Mouse (Mus musculus) frontal cortex, postnatal 36 days (tissue): ENCODE results near the gene Ufsp1.

Experiments
- DNase-seq, 2 experiments: peaks; one replicate each; pipeline ENCODE4 v3.0.0; 2022; ENCODE audit warnings: low spot score in 2 of 2

The Ufsp1 gene

DNA sequence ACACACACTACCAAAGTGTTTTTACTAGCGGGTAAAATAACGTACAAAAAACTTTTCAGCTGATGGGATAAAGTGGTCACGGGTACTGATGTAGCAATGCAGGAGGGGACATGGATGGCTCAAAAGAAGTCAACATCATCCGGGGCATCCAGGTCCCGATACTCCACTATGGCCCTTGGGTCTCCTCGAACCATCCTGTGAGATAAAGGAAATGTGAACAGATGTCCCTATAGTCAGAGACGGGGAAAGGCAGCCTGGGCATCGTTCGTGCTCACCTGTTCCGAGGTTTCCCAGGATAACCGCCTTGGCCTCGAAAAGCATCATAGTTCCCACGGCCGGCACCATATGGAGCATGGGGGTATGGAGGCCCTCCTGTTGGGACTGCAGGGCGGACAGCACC, 1.3 kb downstream of the Ufsp1 start:
- no peak for DNase-seq

DNA sequence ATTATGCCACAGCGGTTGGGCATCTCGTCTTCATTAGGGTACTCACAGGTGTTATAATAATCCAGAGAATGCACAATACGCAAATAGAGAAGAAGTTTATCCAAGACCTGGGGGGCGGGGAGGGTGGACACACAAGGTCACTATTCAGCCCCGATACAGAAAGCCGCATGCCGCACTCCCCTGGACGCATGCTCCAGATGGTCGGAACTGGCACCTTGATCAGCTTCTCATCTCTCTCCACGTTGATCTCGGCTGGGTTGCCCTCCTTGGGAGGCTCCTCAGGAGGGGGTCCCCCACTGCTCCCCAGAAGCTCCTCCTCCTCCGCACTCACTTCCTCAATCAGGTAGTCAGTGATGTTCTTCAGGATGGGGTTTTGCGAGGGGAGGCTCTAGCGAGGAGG, 2.7 kb downstream of the Ufsp1 start:
- DNase-seq: no peak

DNA sequence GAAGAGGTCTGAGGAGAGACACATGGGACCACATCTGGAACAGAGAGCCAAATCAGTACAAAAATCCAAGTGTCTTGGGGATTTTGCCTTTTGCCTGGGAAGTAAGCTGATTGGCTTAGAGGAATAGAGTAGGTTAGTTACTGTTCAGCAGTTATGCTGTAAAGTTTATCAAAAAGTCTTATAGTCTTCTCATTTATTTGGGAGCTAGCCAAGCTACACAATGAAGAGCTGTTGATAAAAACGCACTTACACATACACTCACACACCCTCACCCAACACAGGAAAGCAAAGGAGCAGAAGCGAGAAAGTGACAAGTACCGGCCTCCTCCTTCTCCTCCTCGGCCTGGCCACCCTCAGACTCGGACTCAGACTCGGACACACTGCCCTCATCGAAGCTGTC, 4.8 kb downstream of the Ufsp1 start:
- DNase-seq: no peak

DNA sequence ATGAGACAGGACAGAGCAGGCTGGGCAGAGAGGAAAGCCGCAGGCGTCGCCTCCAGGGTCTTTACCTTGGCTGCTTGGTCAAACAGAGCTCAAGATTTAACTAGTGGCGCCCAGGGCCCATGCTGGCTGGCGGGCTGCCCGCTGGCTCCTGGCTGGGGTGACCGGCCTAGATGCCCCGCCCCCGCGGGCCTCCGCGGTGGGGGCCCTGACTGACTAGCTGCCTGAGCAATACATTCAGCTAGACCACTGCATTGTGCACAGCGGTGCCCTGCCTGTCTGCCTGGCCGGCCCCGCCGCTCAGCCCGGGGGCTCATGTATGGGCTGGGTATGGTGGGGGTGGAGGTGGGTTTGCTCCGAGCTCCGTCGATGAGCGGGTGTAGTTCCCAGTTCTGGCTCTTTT, 6.8 kb downstream of the Ufsp1 start:
- no peak for DNase-seq

DNA sequence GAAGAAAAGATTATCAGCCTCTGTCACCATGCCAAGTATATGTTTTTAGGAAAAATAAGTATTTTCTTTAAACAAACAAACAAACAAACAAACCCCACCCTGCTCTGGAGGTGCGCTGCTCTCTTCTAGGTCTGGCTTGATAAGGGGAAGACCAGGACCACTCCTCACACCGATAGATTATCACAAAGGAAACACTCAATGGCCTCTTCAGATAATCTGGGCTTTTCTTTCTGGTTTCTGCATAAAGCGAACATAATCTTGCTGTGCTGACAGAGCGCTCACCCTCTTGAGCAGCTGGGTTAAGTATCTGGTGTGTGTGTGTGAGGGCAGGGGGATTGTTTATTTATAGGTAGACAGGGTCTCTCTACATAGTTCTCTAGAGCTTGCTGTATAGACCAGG, 9.2 kb downstream of the Ufsp1 start:
- DNase-seq: no peak

DNA sequence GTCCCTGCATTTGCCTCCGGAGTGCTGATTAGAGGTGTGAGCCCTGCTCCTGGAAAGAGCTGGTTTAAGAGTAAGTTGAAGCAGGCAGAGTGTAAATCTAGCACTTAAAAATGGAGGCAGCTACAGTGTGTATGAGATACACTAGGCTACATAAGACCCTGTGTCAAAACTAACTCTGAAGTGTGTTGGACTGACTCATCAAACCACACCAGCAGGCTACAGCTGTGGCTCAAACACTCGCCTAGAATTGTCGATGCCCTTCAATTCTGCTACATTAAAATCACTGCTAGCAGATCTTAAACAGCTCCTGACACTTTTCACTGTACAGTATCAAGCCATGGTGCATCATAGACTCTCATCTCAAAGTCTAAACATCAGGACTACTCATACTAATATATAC, 9.7 kb downstream of the Ufsp1 start:
- DNase-seq: no peak

DNA sequence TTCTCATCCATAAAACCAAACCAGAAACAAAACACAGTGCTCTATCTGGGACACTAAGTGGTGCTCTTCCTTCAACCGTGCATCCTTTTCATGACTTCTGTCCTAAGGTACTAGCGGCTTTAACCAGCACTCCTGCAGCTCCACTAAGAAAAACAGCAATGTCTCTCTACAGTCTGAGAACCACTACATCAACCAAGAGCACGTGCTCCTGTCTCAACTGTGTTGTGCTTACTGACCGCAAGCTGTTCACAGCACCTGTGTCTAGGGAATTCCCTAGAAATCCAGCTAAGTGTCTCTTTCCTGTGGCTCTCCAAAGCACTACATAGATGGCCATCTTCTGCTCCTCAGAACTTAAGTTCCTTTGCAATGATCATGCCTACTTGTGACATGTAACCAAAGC, 10.4 kb downstream of the Ufsp1 start:
- no peak for DNase-seq

DNA sequence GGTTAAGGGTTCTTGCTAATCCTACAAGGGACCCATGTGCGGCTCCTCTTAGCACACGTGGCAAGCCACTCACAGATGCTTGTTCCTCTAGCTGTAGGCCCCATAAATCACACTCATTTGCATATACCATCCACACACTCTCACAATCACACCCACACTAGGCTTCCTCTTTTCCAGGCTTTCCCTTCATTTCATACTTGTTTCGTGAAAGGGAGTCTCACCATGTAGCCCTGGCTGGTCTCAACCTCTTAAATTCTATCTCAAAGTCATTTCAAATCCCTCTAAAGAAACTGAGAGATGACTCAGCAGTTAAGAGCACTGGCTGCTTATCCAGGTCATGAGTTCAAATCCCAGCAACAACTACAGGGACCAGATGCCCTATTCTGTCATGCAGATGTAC, 11.4 kb downstream of the Ufsp1 start:
- DNase-seq: peak in 1 of 2 experiments; percentile 45

DNA sequence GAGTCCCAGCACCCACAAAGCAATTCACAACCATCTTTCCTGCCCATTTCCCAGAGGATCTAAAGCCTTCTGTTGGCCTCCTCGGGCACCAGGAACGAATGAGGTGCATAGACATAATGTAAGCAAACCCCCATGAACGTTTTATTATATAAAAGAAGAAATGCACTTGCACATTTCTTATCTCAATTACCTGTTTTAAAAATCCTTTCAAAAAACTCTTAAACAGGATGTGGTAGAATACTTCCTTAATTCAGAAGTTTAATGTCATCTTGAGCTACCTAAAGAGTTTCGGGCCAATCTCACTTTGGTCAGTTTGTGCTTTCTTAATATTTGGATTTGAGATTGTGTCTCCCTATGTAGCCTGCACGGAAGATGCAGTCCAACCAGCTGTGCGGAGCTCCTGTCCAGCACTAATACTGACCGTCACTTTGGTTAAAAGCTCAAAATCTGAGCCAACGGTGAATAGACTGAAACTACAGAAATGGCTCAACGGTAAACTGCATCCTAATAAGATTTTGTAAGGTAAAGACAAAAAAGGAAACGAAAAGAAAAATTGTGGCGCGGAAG, 12.1 kb downstream of the Ufsp1 start:
- no peak for DNase-seq

DNA sequence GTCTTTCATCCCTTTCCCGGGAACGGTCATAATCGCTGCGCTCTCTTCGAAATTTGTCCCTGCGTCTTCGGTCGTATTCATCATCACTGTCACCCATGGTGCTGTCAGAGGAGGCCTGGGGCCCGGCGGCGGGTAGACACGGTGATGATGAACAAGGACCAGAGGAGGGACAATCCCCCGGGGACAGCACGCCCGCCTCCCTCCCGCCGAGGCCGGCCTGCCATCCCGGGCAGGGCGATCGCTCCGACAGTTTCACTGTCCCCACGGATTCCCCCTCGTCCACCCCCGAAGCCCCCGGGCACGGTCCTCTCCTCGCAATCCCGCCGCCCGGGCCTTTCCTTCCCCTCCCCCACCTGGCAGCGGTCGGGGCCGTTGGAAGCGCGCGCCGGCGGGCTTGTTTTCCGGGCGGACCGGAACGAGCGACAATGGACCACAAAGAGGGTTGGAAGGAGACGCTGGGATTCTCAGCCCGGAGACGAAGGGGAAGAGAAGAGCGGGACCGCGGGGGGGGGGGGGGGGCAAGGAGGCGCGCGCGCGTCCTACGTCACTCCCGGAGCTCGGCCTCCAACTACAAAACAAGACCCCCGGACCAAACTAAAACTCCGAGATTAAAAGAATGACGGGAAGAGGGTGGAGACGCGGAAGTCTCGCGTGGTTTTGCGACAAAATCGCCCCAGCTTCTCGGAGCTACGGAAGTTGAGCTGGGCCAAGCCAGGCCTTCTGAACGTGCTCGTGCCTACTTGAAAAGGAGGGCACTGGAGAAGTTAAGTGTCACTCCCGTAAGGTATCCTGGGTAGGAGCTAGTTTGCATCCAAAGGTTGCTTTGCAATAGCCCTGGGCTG, 12.9 kb downstream of the Ufsp1 start, which contains the start of gene Srrt:
Srrt (minus strand) TSS at position 604 of the 842 bp plus-strand sequence.
- peak; percentile 91 to 94 for DNase-seq

DNA sequence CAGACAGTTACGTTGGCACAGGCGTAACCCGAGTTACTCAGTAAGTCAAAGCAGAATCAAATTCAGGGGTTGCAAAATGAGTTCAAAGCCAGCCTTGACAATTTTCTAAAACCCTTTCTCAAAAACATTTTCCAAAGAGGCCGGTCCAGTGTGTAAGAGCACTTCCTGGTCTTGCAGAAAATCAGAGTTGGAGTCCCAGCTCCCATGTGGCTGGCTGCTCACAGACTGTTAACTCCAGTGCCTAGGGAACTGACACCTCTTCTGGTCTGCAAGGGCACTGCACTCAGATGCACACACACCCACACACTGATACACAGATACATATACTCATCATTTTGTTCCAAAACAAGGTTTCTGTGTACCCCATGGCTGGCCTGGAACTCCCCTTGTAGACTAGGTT, 13.9 kb downstream of the Ufsp1 start:
- DNase-seq: no peak

DNA sequence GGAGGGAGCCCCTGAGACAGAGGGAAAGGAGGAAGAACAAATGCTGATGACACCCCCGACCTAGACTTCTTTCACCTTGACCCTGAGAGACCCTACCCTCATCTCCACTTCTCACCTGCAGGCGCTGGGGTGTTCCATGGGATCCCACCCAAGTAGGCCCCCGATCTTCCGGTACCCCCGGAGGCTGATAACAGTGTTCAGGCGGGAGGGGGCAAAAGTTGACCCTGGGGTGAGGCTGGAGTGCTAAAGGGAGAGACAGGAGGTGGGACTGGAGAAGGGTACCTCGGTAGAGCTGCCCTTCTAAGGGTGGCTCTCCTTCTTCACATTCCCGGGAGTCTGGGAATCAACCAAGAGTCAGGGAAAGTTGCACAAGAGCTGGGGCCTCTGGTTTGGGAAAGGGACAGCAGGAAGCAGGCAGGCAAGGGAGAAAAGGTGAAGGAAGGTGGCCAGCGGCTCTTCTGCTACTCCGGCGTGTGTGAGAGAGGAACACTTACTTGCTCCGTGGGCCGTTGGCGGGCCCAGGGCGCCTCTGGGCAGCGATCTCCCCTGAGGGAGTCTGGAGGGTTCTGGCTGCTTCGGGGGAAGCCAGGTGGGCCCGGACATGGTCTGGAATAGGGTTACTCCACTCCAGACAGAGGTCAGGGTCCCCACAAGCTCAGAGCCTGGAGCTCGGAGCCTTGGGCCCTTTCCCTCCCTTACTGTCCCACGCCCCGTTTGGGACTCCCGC, 19.2 kb downstream of the Ufsp1 start:
- DNase-seq: no peak

DNA sequence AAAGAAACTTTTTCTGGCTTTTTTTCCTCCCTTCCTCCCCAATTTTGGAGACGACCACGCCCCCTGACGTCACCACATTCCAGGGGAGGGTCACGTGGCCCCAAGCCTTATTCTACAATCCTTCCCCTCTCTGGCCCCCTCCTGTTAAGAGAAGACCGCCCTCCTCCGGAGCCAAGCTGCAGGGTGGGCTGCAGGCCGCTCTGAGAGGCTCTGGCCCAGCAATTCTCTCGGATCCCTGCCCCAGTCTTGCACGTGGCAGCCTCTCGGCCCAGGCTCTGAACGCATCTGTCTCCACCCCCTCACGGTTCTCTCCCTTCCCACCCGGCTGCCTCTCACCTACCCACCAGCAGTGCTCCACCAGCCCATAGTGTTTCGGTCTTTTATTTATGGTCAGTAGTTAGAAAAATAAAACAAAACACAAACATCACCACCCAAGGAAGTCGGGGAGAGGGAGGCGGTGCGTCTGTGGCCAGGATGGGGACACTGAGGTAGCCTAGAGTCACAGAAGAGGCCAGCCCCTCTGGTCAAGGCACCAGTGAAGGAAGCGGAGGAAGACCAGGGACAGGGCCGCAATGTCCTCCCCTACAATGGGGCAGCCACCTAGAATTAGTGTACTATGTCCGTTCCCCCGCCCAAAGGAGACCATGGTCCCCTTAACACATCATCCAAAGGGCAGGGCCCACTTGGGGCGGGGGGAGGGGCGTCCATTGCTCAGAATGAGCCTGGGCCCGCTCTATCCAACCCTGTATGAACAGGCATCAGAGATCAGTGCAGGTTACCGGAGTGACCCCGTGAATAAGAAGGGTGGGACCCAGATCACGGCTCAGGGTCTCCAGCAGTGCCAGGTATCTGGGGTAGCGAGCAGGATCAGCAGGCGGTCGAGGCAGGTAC, 20.0 kb downstream of the Ufsp1 start, which contains the start of gene Trip6:
Trip6 (minus strand) TSS at position 212 of the 891 bp plus-strand sequence.
- DNase-seq: peak in 1 of 2 experiments; percentile 54

DNA sequence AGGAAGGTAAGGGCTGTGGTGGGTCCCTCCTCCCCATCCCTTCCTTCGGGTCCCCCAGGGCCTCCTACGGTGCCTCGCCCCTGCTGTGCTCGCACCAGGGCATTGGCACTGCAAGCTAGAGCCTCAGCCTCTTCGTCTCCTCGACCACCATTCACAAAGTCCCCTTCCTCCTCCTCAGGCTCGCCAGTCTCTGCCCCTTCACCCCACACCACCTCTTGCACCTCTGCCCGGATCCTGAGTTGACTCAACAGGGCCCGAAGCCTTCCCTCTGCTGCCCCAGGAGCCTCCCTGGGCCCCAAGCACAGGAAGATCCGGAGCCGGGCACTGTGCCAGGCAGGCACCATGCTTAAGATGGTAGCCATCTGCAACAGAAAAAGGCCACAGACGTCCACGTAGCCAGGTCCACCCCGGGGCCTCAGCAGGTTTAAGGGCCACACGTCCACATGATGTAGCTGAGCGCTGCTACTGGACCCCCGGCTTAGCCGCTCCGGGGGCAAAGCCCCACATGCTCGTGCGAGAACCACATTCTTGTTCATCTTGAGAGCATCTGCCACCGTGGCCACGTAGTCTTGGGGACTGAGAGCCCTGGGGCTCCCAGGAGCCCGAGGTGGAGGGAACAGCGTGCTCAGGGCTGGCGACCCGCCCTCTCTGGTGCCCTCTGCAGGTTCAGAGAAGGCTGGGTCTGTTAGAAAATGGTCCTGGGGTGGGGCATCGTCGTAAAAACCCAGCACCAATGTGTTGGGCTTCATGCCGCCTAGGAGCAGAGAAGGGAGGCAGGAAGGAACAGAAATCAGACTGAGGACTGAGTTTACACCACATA, 20.9 kb downstream of the Ufsp1 start:
- no peak for DNase-seq

DNA sequence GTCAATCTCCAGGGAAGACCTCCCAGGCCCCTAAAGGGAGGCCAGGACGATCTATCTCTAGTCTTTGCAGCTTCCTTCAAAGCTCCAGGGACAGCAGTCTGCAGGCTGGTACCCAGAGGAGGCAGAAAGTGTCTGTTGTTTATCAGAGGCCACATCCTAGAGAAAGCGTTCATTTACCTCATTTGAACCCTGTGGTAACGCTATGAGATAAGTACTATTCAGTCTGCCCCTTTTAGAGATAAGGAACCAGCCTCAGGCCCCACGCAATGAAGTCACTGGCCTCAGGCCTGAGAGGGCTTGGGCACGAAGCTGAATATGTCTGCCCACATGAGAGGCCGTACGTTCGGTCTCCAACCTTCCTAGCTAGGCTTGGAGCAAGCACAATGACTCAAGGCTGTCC, 22.9 kb downstream of the Ufsp1 start:
- DNase-seq: no peak

DNA sequence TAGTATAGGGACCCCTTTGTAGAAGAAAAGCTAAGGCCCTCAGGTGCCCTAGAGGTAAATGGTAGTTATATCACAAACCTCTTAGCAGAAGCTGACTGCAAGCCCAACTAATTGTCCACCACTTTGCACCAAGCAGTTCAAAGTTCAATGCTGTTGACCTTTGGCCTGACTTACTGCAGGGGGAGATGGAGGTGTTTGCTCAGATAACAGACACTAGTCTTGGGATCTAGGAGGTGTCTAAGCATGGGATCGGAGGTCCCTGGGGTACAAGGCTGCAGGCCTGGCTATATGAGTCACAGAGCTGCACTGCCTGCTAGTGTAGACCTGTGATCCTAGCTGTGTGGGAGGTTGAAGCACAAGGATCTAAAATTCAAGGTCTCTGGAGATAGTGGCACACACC, 24.1 kb downstream of the Ufsp1 start:
- no peak for DNase-seq

DNA sequence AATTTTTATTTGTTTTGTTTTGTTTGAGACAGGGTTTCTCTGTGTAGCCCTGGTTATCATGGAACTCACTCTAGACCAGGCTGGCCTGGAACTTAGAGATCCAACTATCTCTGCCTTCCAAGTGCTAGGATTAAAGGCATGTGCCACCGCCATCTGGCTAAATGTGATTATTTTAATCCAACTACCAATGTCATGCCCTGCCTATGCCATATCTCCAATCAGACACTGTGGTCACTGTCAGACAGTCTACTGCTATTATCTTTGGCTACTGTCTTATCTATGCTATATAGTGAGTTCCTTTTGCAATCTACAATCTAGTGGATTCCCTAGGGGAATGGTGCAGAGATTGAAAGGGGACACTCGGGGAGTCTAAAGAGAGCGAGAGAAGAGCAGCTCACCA, 26.6 kb downstream of the Ufsp1 start:
- DNase-seq: no peak

DNA sequence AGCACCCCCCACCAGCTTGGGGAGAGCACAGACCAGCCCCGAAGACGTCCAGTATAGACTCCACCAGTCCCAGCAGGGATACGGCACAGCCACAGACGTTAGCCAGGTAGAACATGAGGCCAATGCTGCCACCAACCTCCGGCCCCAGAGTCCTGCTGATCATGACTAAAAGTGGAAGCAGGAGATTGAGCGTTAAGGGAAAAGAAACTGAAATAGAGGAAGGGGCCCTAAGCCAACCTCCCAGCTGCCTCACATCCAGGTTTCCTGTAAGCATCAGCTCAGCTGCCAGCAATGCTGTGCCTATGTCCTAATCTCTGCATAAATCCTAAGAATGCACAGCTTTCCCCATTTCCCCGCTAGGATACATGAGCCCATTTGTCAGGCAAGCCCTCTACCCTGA, 36.5 kb downstream of the Ufsp1 start:
- no peak for DNase-seq

DNA sequence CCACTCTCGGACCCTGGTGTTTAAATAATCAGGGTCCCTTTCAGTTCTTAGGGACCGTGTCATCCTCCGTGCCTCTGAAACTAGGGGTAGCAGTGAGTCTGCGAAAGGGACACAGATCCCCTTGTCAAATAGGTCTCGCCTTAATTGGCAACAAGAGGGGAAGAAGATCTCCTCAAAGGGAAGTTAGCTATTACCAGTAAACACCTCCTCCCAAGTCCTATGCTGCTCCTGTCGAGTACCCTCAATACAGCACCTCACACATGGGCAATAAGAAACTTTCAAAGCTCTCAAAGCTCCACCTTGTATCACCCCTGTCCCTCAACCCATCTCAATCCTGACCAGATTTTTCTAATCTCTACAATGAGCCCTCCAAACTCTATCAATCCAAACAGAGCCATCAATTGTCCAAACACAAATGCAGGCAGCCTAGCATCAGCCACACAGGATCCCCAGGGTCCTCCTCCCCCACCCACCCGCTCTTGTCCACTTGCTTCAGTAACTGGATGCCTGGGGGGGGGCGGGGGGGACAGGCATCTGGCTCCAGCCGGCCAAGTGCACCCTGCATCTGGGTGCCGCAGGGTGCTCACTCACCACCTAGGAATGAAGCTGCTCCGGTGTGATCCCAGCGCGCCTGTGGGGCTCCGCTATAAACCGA, 38.6 kb downstream of the Ufsp1 start:
- no peak for DNase-seq

DNA sequence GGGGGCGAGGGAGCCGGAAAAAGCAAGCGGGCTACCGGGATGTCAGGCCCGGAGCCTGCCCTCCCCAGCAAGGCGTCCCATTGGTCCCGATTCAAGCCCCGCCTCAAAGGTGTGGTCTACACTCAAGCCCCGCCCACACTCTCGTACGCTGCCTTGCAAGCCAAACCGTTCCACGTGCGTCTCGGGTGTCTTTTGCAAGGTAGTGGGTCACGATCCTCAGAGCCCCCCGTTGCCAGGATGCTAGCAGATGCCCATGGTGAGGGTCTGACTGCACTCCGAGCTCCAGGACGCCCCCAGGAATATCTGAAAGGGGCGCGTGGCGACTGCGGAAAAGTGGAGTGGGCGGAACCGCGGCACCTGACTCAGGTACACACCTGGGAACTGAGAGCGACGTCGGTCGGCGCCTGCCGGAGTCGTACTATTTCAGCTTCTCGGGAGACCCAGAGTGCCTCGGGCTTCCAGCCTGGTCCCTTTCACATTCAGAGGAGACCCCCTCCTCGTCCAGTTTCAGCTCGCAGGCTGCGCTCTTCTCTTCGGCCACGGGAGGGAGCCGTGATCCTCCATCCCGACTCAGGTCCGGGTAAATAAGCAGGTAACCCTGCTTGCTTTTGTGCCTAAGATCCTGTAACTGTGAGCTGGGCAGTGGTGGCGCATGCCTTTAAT, 39.2 kb downstream of the Ufsp1 start, which contains the start of gene Slc12a9:
Slc12a9 (minus strand) TSS at position 86 of the 663 bp plus-strand sequence.
- DNase-seq: peak; percentile 88 to 92
